Mouse (Mus musculus) brown adipose tissue, adult 24 weeks (tissue): ENCODE data around the gene Tmc5. TPM values are rescaled to one million over a fixed set of nuclear protein-coding genes. Genes with fewer than 3 reads are reported as not detected.

Experiments
- H3K27ac ChIP-seq: fragments of 200-500 bp; replicated peaks from 2 replicates; pipeline ENCODE4 v1.5.1; 2012; ENCODE audit warnings: low read depth, mild to moderate bottlenecking, low read length
- H3K4me1 ChIP-seq: fragments of 200-500 bp; 2 replicates; pipeline ENCODE4 v1.6.1; 2012; ENCODE audit warnings: low read length, mixed read lengths; ENCODE audit not compliant: control insufficient read depth, insufficient read depth, insufficient read length
- H3K4me3 ChIP-seq: fragments of 200-500 bp; 2 replicates; pipeline ENCODE4 v1.5.1; 2012; ENCODE audit warnings: low read depth, mild to moderate bottlenecking, low read length, moderate library complexity; ENCODE audit not compliant: insufficient read depth
- polyA plus RNA-seq: library from polyadenylated mRNA; stranded (reverse); fragments of >200 nt; gene quantifications from 2 replicates; pipeline ENCODE4 v1.2.4, GENCODE M21; 2012; ENCODE audit not compliant: missing spikeins, insufficient read depth, insufficient read length

The Tmc5 gene
- polyA plus RNA-seq, 1 experiment, result 0.36 TPM

GRCm38 (mm10) chr7:118723927-118724326 is 126.8 kb downstream of the Tmc5 start:
- Histone ChIP-seq H3K4me1 (no peaks in the 10 kb centered on the region), H3K4me3 (no peak overlapping the region), H3K27ac (no peak overlapping the region)

Other genes with a start within 250 kb of the Tmc5 start
- gene Syt17, start 149.1 kb upstream of the Tmc5 start, polyA plus RNA-seq, result not detected in 2 replicates
- gene Itpripl2, start 105.3 kb upstream of the Tmc5 start, polyA plus RNA-seq, result 7.4 and 7.8 TPM in 2 replicates
- 172 and 271 TPM in 2 replicates for gene Coq7, start 63.9 kb upstream of the Tmc5 start, polyA plus RNA-seq
- gene Tmc7, start 12.6 kb upstream of the Tmc5 start, polyA plus RNA-seq, result 2.3 and 2.5 TPM in 2 replicates
- 174 and 183 TPM in 2 replicates for gene Gde1, start 108.5 kb downstream of the Tmc5 start, polyA plus RNA-seq
- 1.0 and 1.3 TPM in 2 replicates for gene Ccp110, start 115.3 kb downstream of the Tmc5 start, polyA plus RNA-seq
- gene Vps35l, start 142.9 kb downstream of the Tmc5 start, polyA plus RNA-seq, result 24.0 and 39.6 TPM in 2 replicates